Mouse (Mus musculus): Measurements from ENCODE around the gene Plagl1. TPM values are rescaled to one million over a fixed set of nuclear protein-coding genes. Genes with fewer than 3 reads are reported as not detected.

Plagl1 gene
- polyA plus RNA-seq, 1 experiment from 2014 or later = 163 TPM

GRCm38 (mm10) chr10:13063457-13063856 is 3.2 kb downstream of the Plagl1 start:
- Histone ChIP-seq H3K36me3 (ENCODE audit: control insufficient read depth, insufficient read depth, low read length) (no peaks in the 10 kb centered on the region), H3K4me3 (ENCODE audit: low read depth, low read length) (no peak overlapping the region), H3K9ac (ENCODE audit: low read depth, low read length) (no peak overlapping the region), H3K4me2 (no peak overlapping the region), H3K27me3 (replicated peaks; ENCODE audit: control insufficient read depth, insufficient read depth, low read length) (peaks cover 17% of the 10 kb centered on the region), H3K9me3 (ENCODE audit: control insufficient read depth, low read length) (no peaks in the 10 kb centered on the region), H3K27ac (ENCODE audit: low read depth, low read length) (no peak overlapping the region), H3K4me1 (replicated peaks; ENCODE audit: control insufficient read depth, insufficient read depth, low read length) (peaks cover 4% of the 10 kb centered on the region; the same call in 1 of the 2 replicates)
- no peak for ATAC-seq (replicated peaks; ENCODE audit: low FRiP score)
- 35% methylated on average over 7 of the region's 7 CpGs for WGBS
- no peak for DNase-seq (ENCODE audit: low spot score)

GRCm38 (mm10) chr10:13065129-13065752 is 4.9 kb downstream of the Plagl1 start:
- H3K9ac ChIP-seq (ENCODE audit: low read depth, low read length) = no peak overlapping the region
- ATAC-seq (replicated peaks; ENCODE audit: low FRiP score) = no peak
- no peak overlapping the region for H3K4me3 ChIP-seq (ENCODE audit: low read depth, low read length)
- H3K27ac ChIP-seq (ENCODE audit: low read depth, low read length) = no peak overlapping the region
- peaks cover 16% of the 10 kb centered on the region for H3K27me3 ChIP-seq (replicated peaks; ENCODE audit: control insufficient read depth, insufficient read depth, low read length)
- no peaks in the 10 kb centered on the region for H3K9me3 ChIP-seq (ENCODE audit: control insufficient read depth, low read length)
- no peak overlapping the region for H3K4me2 ChIP-seq
- peaks cover 4% of the 10 kb centered on the region; the same call in 1 of the 2 replicates for H3K4me1 ChIP-seq (replicated peaks; ENCODE audit: control insufficient read depth, insufficient read depth, low read length)
- WGBS = 58% methylated on average over 3 of the region's 3 CpGs
- no peak for DNase-seq (ENCODE audit: low spot score)
- H3K36me3 ChIP-seq (ENCODE audit: control insufficient read depth, insufficient read depth, low read length) = no peaks in the 10 kb centered on the region

GRCm38 (mm10) chr10:13071031-13071430 is 10.7 kb downstream of the Plagl1 start:
- 82% methylated on average over 2 of the region's 2 CpGs for WGBS
- H3K9ac ChIP-seq (ENCODE audit: low read depth, low read length) = no peak overlapping the region
- H3K4me2 ChIP-seq = no peak overlapping the region
- H3K4me1 ChIP-seq (replicated peaks; ENCODE audit: control insufficient read depth, insufficient read depth, low read length) = no peaks in the 10 kb centered on the region
- no peaks in the 10 kb centered on the region; the same call in 1 of the 2 replicates for H3K9me3 ChIP-seq (ENCODE audit: control insufficient read depth, low read length)
- no peak overlapping the region for H3K27ac ChIP-seq (ENCODE audit: low read depth, low read length)
- no peak overlapping the region for H3K4me3 ChIP-seq (ENCODE audit: low read depth, low read length)
- no peaks in the 10 kb centered on the region for H3K27me3 ChIP-seq (replicated peaks; ENCODE audit: control insufficient read depth, insufficient read depth, low read length)
- no peaks in the 10 kb centered on the region for H3K36me3 ChIP-seq (ENCODE audit: control insufficient read depth, insufficient read depth, low read length)
- DNase-seq (ENCODE audit: low spot score) = no peak
- ATAC-seq (replicated peaks; ENCODE audit: low FRiP score) = no peak

GRCm38 (mm10) chr10:13076807-13077532 is 16.7 kb downstream of the Plagl1 start:
- no peak overlapping the region for H3K4me2 ChIP-seq
- no peak overlapping the region for H3K4me3 ChIP-seq (ENCODE audit: low read depth, low read length)
- no peak overlapping the region for H3K9ac ChIP-seq (ENCODE audit: low read depth, low read length)
- H3K9me3 ChIP-seq (ENCODE audit: control insufficient read depth, low read length) = no peaks in the 10 kb centered on the region
- no peaks in the 10 kb centered on the region for H3K27me3 ChIP-seq (replicated peaks; ENCODE audit: control insufficient read depth, insufficient read depth, low read length)
- H3K27ac ChIP-seq (ENCODE audit: low read depth, low read length) = 0 out of 2 replicates have a peak overlapping the region, but pooled peaks have one; percentile 22
- DNase-seq (ENCODE audit: low spot score) = no peak
- ATAC-seq (replicated peaks; ENCODE audit: low FRiP score) = peak; percentile 54; the same call in 1 of the 2 replicates
- 52% methylated on average over 7 of the region's 7 CpGs for WGBS
- no peaks in the 10 kb centered on the region for H3K36me3 ChIP-seq (ENCODE audit: control insufficient read depth, insufficient read depth, low read length)
- H3K4me1 ChIP-seq (replicated peaks; ENCODE audit: control insufficient read depth, insufficient read depth, low read length) = no peaks in the 10 kb centered on the region

DNA sequence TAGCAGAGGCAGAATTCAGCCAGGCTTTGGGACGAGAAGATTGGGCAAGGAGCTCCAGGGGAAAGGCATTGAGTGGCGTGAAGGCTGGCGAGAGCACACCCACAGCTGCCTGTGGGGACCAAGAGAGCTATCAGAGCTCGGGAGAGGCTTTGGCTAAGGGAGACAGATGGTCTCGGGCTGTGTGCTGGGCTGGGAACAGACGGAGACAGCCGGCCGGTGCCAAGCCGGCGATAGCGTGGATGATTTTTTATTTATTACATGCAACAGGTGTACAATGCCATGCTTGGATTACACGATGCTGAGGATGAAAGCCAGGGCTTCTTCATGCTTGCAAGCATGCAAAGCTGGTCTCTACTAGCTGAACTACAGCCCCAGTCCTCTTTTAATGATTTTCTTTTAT is 22.2 kb downstream of the Plagl1 start:
- Histone ChIP-seq H3K4me1 (replicated peaks; ENCODE audit: control insufficient read depth, insufficient read depth, low read length) (no peaks in the 10 kb centered on the region), H3K36me3 (ENCODE audit: control insufficient read depth, insufficient read depth, low read length) (no peaks in the 10 kb centered on the region), H3K9ac (ENCODE audit: low read depth, low read length) (no peak overlapping the region), H3K27ac (ENCODE audit: low read depth, low read length) (no peak overlapping the region), H3K9me3 (ENCODE audit: control insufficient read depth, low read length) (no peaks in the 10 kb centered on the region), H3K27me3 (replicated peaks; ENCODE audit: control insufficient read depth, insufficient read depth, low read length) (no peaks in the 10 kb centered on the region), H3K4me3 (ENCODE audit: low read depth, low read length) (no peak overlapping the region), H3K4me2 (no peak overlapping the region)
- WGBS = 83% methylated on average over 12 of the region's 12 CpGs
- no peak for DNase-seq (ENCODE audit: low spot score)
- no peak for ATAC-seq (replicated peaks; ENCODE audit: low FRiP score)

GRCm38 (mm10) chr10:13090596-13091424 is 30.5 kb downstream of the Plagl1 start:
- no peaks in the 10 kb centered on the region for H3K4me1 ChIP-seq (replicated peaks; ENCODE audit: control insufficient read depth, insufficient read depth, low read length)
- DNase-seq (ENCODE audit: low spot score) = peak; percentile 50
- H3K9ac ChIP-seq (ENCODE audit: low read depth, low read length) = peak overlapping the region; percentile 44; the same call in 1 of the 2 replicates
- H3K4me3 ChIP-seq (ENCODE audit: low read depth, low read length) = peak overlapping the region; percentile 52
- ATAC-seq (replicated peaks; ENCODE audit: low FRiP score) = peak; percentile 75
- 46% methylated on average over 70 of the region's 70 CpGs for WGBS
- H3K27ac ChIP-seq (ENCODE audit: low read depth, low read length) = peak overlapping the region; percentile 45
- peaks cover 11% of the 10 kb centered on the region for H3K9me3 ChIP-seq (ENCODE audit: control insufficient read depth, low read length)
- no peaks in the 10 kb centered on the region for H3K36me3 ChIP-seq (ENCODE audit: control insufficient read depth, insufficient read depth, low read length)
- peaks cover 6% of the 10 kb centered on the region for H3K27me3 ChIP-seq (replicated peaks; ENCODE audit: control insufficient read depth, insufficient read depth, low read length)
- peak overlapping the region; percentile 60 for H3K4me2 ChIP-seq

DNA sequence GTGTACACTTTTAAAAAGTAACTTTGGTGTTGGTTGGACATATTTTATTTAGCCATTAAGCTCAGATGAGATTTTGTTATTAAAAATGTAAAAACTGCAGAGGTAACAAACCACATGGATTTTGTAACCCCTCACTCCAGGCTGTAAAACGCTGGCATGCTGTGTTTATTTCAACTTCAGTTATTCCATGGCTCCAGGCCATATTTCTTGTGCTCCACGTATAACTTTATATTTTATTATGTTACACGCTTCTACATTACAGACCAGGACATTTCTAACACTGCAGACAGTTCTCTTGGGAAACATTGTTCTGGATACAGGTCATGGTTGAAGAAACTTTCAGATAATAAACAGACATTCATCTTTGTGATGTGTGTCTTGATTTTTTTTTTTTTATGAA is 32.7 kb downstream of the Plagl1 start:
- ATAC-seq (replicated peaks; ENCODE audit: low FRiP score) (no peak), DNase-seq (ENCODE audit: low spot score) (no peak)
- Histone ChIP-seq H3K4me3 (ENCODE audit: low read depth, low read length) (no peak overlapping the region), H3K36me3 (ENCODE audit: control insufficient read depth, insufficient read depth, low read length) (no peaks in the 10 kb centered on the region), H3K27me3 (replicated peaks; ENCODE audit: control insufficient read depth, insufficient read depth, low read length) (peaks cover 6% of the 10 kb centered on the region), H3K4me2 (no peak overlapping the region; the same call in 1 of the 2 replicates), H3K4me1 (replicated peaks; ENCODE audit: control insufficient read depth, insufficient read depth, low read length) (no peaks in the 10 kb centered on the region), H3K9ac (ENCODE audit: low read depth, low read length) (no peak overlapping the region), H3K9me3 (ENCODE audit: control insufficient read depth, low read length) (peaks cover 11% of the 10 kb centered on the region), H3K27ac (ENCODE audit: low read depth, low read length) (no peak overlapping the region)
- 71% methylated on average over 3 of the region's 3 CpGs for WGBS

DNA sequence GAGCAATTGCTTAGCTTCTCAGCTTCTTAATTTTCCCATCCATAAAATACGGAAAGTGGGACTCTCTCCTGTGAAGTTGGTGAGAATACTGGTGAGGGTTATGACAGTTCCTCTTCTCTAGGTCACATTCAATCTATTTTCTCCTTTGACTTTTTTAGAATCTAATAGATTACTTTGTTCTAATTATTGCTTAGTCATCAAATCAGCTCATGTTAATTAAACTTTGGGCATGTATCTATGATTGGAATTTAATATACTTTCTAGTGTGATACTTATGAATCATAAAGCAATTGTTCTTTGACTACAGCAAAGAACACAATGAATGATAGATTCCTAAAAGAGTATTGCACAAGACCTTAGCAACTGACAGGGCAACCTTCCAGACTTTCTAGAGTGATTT is 38.6 kb downstream of the Plagl1 start:
- H3K9me3 ChIP-seq (ENCODE audit: control insufficient read depth, low read length) = no peaks in the 10 kb centered on the region
- ATAC-seq (replicated peaks; ENCODE audit: low FRiP score) (no peak), DNase-seq (ENCODE audit: low spot score) (no peak)

More for the DNA sequence above, 38.6 kb downstream of the Plagl1 start:
- no peaks in the 10 kb centered on the region for H3K36me3 ChIP-seq (ENCODE audit: control insufficient read depth, insufficient read depth, low read length)
- no peaks in the 10 kb centered on the region for H3K27me3 ChIP-seq (replicated peaks; ENCODE audit: control insufficient read depth, insufficient read depth, low read length)
- H3K4me2 ChIP-seq = no peak overlapping the region
- no peak overlapping the region for H3K9ac ChIP-seq (ENCODE audit: low read depth, low read length)
- WGBS = 79% methylated on average over 1 of the region's 1 CpGs
- H3K4me3 ChIP-seq (ENCODE audit: low read depth, low read length) = no peak overlapping the region
- H3K27ac ChIP-seq (ENCODE audit: low read depth, low read length) = no peak overlapping the region
- no peaks in the 10 kb centered on the region for H3K4me1 ChIP-seq (replicated peaks; ENCODE audit: control insufficient read depth, insufficient read depth, low read length)

All from liver, embryonic 11.5 days (tissue).